Mouse (Mus musculus) adrenal gland, postnatal 4 days (tissue): ENCODE results near the gene Sept10. TPM values are rescaled to one million over a fixed set of nuclear protein-coding genes. Genes with fewer than 3 reads are reported as not detected.

Source experiments
- DNase-seq, 2 experiments: peaks; one replicate each; pipeline ENCODE4 v3.0.0; 2021 to 2022; ENCODE audit warnings: low spot score in 2 of 2, mixed read lengths in 2 of 2
- long read RNA-seq, 2 experiments: library from polyadenylated mRNA; stranded (forward); transcript quantifications; one replicate each; pipeline ENCODE4 v2.0.0; 2021
- total RNA-seq, 2 experiments: library from RNA; stranded (reverse); gene quantifications; 2 replicates each; pipeline ENCODE4 v1.2.3; 2021

The Sept10 gene
- 10 to 100 TPM; 63.2 to 64.6 TPM for total RNA-seq
- long read RNA-seq, experiment 1, partial matches to known transcripts = 0 of 8 reads
- long read RNA-seq, experiment 1, other reads (novel, unspliced or antisense) = 4 of 8 reads
- long read RNA-seq, experiment 2, transcript Sept10-201 (10 exons, 2,532 nt) = major isoform, 6 of 14 reads
- long read RNA-seq, experiment 2, partial matches to known transcripts = 3 of 14 reads
- long read RNA-seq, experiment 2, other reads (novel, unspliced or antisense) = 3 of 14 reads

GRCm38 (mm10) chr10:59221473-59222270 is at the start of gene Sept10, which contains the start of gene Sowahc:
Gene Sept10 (minus strand): TSS chr10:59221847.
Gene Sowahc (plus strand): TSS chr10:59221953.
- peak; percentile 96 to 99 for DNase-seq

- no peak for DNase-seq
Measured at GRCm38 (mm10) chr10:59268754-59269153, 47.1 kb upstream of the Sept10 start.

DNA sequence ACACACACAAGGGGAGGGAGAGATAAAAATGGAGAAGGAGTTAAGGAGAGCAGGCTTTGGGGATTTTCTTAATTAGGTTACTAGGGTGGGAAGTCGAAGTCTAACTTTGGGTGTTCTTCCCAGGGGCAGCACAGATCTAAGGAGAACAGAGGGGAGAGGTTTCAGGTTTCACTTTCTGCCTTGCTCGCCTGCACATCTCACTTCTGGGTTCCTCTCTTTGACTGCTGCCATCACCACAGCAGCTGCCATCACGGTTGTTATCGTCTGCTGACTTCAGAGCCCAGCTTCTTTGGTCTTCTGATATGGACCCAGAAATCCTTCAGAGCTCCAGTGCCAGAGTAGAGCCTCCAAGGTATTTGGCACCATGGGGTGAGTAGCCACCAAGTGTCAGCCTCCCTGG is 46.5 kb upstream of the Sept10 start:
- DNase-seq = no peak

GRCm38 (mm10) chr10:59267275-59267674 is 45.6 kb upstream of the Sept10 start:
- DNase-seq = no peak

DNA sequence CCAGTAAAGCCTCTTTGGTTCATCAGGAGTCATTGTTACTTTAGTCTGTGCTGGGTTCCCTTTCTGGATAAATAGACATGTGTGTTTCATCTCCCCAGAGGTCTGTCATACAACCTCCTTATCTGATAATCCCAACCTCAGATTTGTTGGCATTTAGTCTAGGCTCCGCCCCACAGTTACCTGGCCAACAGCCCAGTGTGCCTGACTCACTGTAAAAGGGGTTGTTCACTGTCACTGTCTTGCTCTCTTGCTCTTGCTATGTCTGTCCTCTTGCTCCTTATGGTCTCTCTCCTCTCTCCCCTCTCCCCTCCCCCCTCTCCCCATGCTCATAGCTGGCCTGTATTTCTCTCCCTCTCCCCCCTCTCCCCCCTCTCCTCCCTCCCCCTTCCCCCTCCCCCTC is 44.5 kb upstream of the Sept10 start:
- DNase-seq = peak in 1 of 2 experiments; percentile 43

DNA sequence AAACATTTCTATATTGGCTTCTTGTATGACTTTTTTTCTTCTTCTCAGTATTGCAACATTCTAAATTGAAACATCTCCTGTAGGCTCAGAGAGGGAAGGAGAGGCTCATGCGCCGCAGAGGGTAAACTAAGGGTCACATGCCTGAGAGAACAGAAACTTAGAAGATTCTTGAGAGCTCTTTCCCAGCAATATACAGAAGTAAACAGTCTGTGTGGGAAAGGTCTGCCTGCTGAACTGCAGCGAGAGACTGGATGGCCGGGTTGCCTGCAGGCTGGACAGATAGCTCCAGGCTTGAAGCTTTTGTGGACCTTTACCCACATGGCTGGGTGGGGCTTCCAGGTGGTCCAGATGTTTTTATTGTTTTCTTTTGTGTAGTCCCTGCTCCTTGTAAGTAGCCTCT is 44.0 kb upstream of the Sept10 start:
- no peak for DNase-seq

DNA sequence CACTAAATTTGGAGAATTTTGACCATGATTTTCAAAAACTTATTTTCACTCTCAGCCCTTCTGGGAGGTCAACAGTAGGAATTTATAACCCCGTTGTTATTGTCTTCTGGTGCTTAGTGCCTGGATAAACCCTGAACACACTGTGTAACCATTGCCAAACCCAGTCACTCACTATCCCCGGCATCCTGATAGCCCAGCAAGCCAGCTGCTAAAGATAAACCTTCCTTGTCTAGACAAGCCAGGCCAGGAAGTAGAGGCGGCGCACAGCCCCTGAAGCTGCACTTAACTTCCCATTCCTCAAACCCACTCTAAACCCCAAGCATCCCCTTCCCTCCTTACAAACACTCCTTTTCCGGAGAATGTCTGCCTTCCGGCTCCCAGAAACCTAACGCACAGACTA is 43.4 kb upstream of the Sept10 start:
- DNase-seq = no peak

DNA sequence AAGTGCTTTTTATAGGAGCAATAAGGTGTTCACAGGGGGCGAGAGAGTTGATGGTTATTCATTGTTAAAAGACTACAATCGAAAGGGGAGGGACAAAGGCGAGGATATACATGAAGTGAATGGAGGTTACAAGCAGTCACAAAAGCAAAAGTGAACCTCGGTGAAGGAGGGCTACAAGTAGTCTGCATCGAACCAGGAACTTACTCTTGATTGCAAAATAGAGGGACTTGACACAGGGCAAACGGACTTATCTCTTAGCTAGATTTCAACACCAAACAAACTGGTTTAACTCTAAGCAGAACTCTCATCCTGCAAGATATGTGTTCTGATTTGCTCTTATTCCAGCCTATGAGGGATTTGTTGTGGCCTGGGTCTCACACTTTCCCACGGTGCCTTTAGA is 41.3 kb upstream of the Sept10 start:
- DNase-seq = no peak

DNA sequence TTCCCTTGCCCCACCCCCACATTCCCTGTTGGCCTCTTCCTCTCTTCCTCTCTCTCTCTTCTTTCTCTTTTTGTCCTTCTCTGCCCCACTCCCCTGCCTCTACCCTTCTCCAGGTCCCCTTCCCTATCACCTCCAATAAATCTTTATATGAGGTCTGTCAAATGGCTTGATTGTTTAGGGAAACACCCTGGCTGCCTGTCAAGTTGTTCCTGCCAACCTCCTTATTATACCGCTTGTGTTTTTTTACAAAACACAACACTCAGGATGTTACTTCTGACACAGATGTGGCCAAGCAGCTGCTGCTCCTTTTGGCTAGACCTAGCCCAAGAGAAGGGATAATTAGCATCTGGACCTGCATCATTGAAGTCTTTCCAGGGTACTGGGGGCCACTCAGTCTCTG is 40.4 kb upstream of the Sept10 start:
- DNase-seq = no peak

- no peak for DNase-seq
Measured at GRCm38 (mm10) chr10:59261603-59262002, 40.0 kb upstream of the Sept10 start.

GRCm38 (mm10) chr10:59259572-59259971 is 37.9 kb upstream of the Sept10 start:
- DNase-seq = no peak

GRCm38 (mm10) chr10:59256533-59256932 is 34.9 kb upstream of the Sept10 start:
- no peak for DNase-seq

GRCm38 (mm10) chr10:59253541-59254079 is 32.0 kb upstream of the Sept10 start:
- no peak for DNase-seq

- DNase-seq = no peak
Measured at GRCm38 (mm10) chr10:59252396-59252795, 30.7 kb upstream of the Sept10 start.

- DNase-seq = no peak
Measured at GRCm38 (mm10) chr10:59251980-59252379, 30.3 kb upstream of the Sept10 start.

DNA sequence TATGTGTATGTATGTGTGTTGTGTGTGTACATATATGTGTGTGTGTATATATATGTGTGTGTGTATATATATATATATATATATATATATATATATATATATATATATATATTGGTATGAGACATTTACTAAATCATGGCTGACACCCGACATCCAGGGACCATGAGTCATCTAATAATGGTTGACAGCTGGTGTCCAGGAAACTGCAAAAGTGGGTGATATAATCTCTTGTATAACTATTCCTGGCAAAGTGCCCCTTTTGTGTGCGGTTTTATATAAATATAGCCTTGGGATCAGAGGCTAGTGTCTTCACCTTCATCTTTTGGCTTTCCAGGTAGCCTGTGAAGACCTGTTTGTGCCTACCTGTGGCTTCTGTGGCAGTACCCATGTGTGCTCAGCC is 29.0 kb upstream of the Sept10 start:
- DNase-seq = no peak

- no peak for DNase-seq
Measured at GRCm38 (mm10) chr10:59249531-59249930, 27.9 kb upstream of the Sept10 start.

- DNase-seq = no peak
Measured at GRCm38 (mm10) chr10:59241141-59241541, 19.5 kb upstream of the Sept10 start.

GRCm38 (mm10) chr10:59237757-59238156 is 16.1 kb upstream of the Sept10 start:
- no peak for DNase-seq

GRCm38 (mm10) chr10:59236486-59236885 is 14.8 kb upstream of the Sept10 start:
- no peak for DNase-seq

DNA sequence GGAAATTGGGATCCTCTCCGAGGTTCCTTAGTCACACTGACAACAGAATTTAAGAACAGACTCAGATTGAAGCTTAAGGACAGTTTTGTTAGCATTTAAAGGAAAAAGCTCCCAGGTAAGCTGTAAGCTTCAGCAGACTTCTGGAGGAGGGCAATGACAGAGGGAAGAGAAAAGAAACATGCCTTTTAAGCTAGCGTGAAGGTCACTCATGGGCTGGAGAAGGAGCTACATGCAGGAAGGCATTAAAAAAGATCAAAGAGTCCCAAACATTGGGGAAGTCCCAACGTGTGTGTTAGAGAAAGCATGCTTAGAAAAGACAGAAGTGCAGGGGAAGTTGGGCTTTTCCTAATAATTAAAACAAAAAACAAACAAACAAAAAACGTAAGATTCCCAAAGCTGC is 14.2 kb upstream of the Sept10 start:
- DNase-seq = no peak

GRCm38 (mm10) chr10:59235227-59235626 is 13.6 kb upstream of the Sept10 start:
- no peak for DNase-seq
